Mouse (Mus musculus) cortical plate, adult 2 months (tissue): ENCODE data around the gene Rpp21.

Source experiments
- CTCF ChIP-seq: fragments of 200-500 bp; IDR thresholded peaks from 2 replicates; pipeline ENCODE4 v1.5.1; 2011; ENCODE audit warnings: mild to moderate bottlenecking, control low read depth, low read length; ENCODE audit not compliant: insufficient read depth; ENCODE audit errors: extremely low read depth
- POLR2A ChIP-seq: fragments of 200-500 bp; IDR thresholded peaks from 2 replicates; pipeline ENCODE4 v1.6.1; 2011; ENCODE audit warnings: mild to moderate bottlenecking, low read length, control low read depth; ENCODE audit not compliant: insufficient read depth; ENCODE audit errors: extremely low read depth

- TF ChIP-seq POLR2A (no peak), CTCF (no peak)
Observed at GRCm38 (mm10) chr17:36233572-36233971, 24.3 kb downstream of the Rpp21 start.
